Mouse (Mus musculus) spleen, postnatal 14 days (tissue): ENCODE results near the gene 1700074P13Rik.
"Not testable (repeated sequence)": the region's sequence is repeated elsewhere in the genome, so short reads cannot be mapped to it uniquely, and the experiment has no call there.

Experiments
- DNase-seq, 2 experiments: peaks; one replicate each; pipeline ENCODE4 v3.0.0; 2021 to 2022; ENCODE audit warnings: low spot score in 2 of 2

1700074P13Rik gene

GRCm38 (mm10) chr6:40940457-40940856 is at the start of gene 1700074P13Rik:
TSS of gene 1700074P13Rik (minus strand) at chr6:40940557.
- DNase-seq, result no peak

GRCm38 (mm10) chr6:40964454-40964853 is 24.1 kb upstream of the 1700074P13Rik start, which contains the start of gene 1810009J06Rik:
TSS of gene 1810009J06Rik (plus strand) at chr6:40964754.
- DNase-seq, result not testable (repeated sequence)

- DNase-seq, result no peak
These were observed 13.4 kb upstream of the 1700074P13Rik start for GRCm38 (mm10) chr6:40953716-40954115.

GRCm38 (mm10) chr6:40951770-40952169 is 11.4 kb upstream of the 1700074P13Rik start, which contains the start of gene Gm4744:
TSS of gene Gm4744 (minus strand) at chr6:40951870.
- DNase-seq, result no peak

GRCm38 (mm10) chr6:40919954-40920353 is 20.4 kb downstream of the 1700074P13Rik start:
- no peak for DNase-seq

GRCm38 (mm10) chr6:40900287-40900686 is 40.1 kb downstream of the 1700074P13Rik start, which contains the start of gene Prss58:
TSS of gene Prss58 (minus strand) at chr6:40900387.
- no peak for DNase-seq

GRCm38 (mm10) chr6:40894716-40895115 is 45.6 kb downstream of the 1700074P13Rik start:
- no peak for DNase-seq

- peak in 1 of 2 experiments; percentile 33 for DNase-seq
These were observed 46.8 kb downstream of the 1700074P13Rik start for GRCm38 (mm10) chr6:40893577-40893976.

GRCm38 (mm10) chr6:40891754-40892153 is 48.6 kb downstream of the 1700074P13Rik start:
- DNase-seq, result no peak

- no peak for DNase-seq
These were observed 49.4 kb downstream of the 1700074P13Rik start for GRCm38 (mm10) chr6:40890973-40891372.

- no peak for DNase-seq
These were observed 53.0 kb downstream of the 1700074P13Rik start, which contains the start of gene Moxd2 for GRCm38 (mm10) chr6:40887394-40887793. TSS of gene Moxd2 (minus strand) at chr6:40887494.
